In genomic region chr16:46507944-46508333, GRCm38 (mm10) we compare ENCODE assay signal across 20 mouse cellular contexts. TPM values are rescaled to one million over a fixed set of nuclear protein-coding genes. Genes with fewer than 3 reads are reported as not detected.
A peak's percentile ranks its signal among the peaks of the same experiment; 100 is the strongest.
DNase-seq lines count a peak whose midpoint lies in the region; ATAC-seq and TF ChIP-seq lines count a peak whose summit lies in the region.
"Had no signal": no experiment of that assay in that cellular context is flagged by ENCODE, and none has a peak within 500 bp of the region (broad histone marks: within the 10 kb centered on the region; RNA-seq: fewer than 3 reads in every experiment).

No protein-coding gene starts in this region.

- H3K4me2 ChIP-seq in liver, postnatal 0 days (ENCODE audit: low read depth, low read length): no peak overlapping the region
- H3K4me2 ChIP-seq in lung, embryonic 14.5 days: no peak overlapping the region
- no peak overlapping the region for H3K4me2 ChIP-seq in lung, postnatal 0 days (replicated peaks; ENCODE audit: low read depth, low read length)
- H3K4me2 ChIP-seq: embryonic facial prominence, embryonic 13.5 days; forebrain, embryonic 12.5 days; heart, embryonic 13.5 days had no signal

- TF ChIP-seq EP300 in liver, postnatal 0 days (IDR thresholded peaks at IDR 0.05; ENCODE audit: low read depth): no peak
- TF ChIP-seq EP300 in lung, postnatal 0 days (IDR thresholded peaks at IDR 0.05): peak; percentile 99

- H3K36me3 ChIP-seq in liver, adult 2 months (ENCODE audit: control insufficient read depth, insufficient read depth, low read length): no peaks in the 10 kb centered on the region
- no peaks in the 10 kb centered on the region for H3K36me3 ChIP-seq in liver, postnatal 0 days (replicated peaks; ENCODE audit: insufficient read depth, low read length)
- H3K36me3 ChIP-seq in lung, embryonic 14.5 days (ENCODE audit: insufficient read depth): no peaks in the 10 kb centered on the region
- H3K36me3 ChIP-seq in lung, postnatal 0 days (ENCODE audit: insufficient read depth, low read length): no peaks in the 10 kb centered on the region
- H3K36me3 ChIP-seq: embryonic facial prominence, embryonic 13.5 days; forebrain, embryonic 12.5 days; heart, embryonic 13.5 days had no signal

- H3K9me3 ChIP-seq in liver, postnatal 0 days (ENCODE audit: low read length): no peaks in the 10 kb centered on the region
- no peaks in the 10 kb centered on the region for H3K9me3 ChIP-seq in lung, embryonic 14.5 days (ENCODE audit: low read depth, low read length)
- no peaks in the 10 kb centered on the region for H3K9me3 ChIP-seq in lung, postnatal 0 days (ENCODE audit: low read length)
- H3K9me3 ChIP-seq: embryonic facial prominence, embryonic 13.5 days; forebrain, embryonic 12.5 days; heart, embryonic 13.5 days had no signal

- WGBS in liver, adult 2 months: 70% methylated on average over 3 of the region's 3 CpGs
- 71% methylated on average over 3 of the region's 3 CpGs for WGBS in liver, postnatal 0 days (ENCODE audit: insufficient replicate concordance)
- WGBS in lung, embryonic 14.5 days: 60% methylated on average over 3 of the region's 3 CpGs
- 64% methylated on average over 3 of the region's 3 CpGs for WGBS in lung, postnatal 0 days

- H3K79me2 ChIP-seq in liver, adult 2 months (ENCODE audit: control insufficient read depth, insufficient read depth, low read length): no peaks in the 10 kb centered on the region

- no peak overlapping the region for H3K9ac ChIP-seq in liver, adult 2 months (ENCODE audit: low read depth, low read length)
- no peak overlapping the region for H3K9ac ChIP-seq in liver, postnatal 0 days (replicated peaks)
- no peak overlapping the region for H3K9ac ChIP-seq in lung, embryonic 14.5 days
- no peak overlapping the region for H3K9ac ChIP-seq in lung, postnatal 0 days (replicated peaks; ENCODE audit: low read depth)
- H3K9ac ChIP-seq: embryonic facial prominence, embryonic 13.5 days; forebrain, embryonic 12.5 days; heart, embryonic 13.5 days had no signal

- H3K27me3 ChIP-seq in liver, adult 2 months (ENCODE audit: control insufficient read depth, insufficient read depth, low read length): no peaks in the 10 kb centered on the region
- no peaks in the 10 kb centered on the region for H3K27me3 ChIP-seq in liver, postnatal 0 days (ENCODE audit: insufficient read depth, low read length)
- no peaks in the 10 kb centered on the region for H3K27me3 ChIP-seq in lung, embryonic 14.5 days (ENCODE audit: insufficient read depth, low read length)
- H3K27me3 ChIP-seq in lung, postnatal 0 days (replicated peaks; ENCODE audit: insufficient read depth, low read length): no peaks in the 10 kb centered on the region
- H3K27me3 ChIP-seq: CH12.LX; embryonic facial prominence, embryonic 13.5 days; heart, embryonic 13.5 days had no signal

- DNase-seq in liver, adult 2 months (ENCODE audit: extremely low read depth, low read depth, low spot score): peak; percentile 71
- DNase-seq in liver, postnatal 0 days: no peak
- peak; percentile 61 for DNase-seq in lung, embryonic 14.5 days
- peak; percentile 88 for DNase-seq in lung, postnatal 0 days (ENCODE audit: low spot score)
- DNase-seq in lung, postnatal 36 days: peak; percentile 81
- DNase-seq in urinary bladder, postnatal 25 days (ENCODE audit: low spot score): no peak
- no peak for DNase-seq in spleen, adult 18-20 months
- DNase-seq: adrenal gland, postnatal 25 days; cerebellum, adult 18-20 months; cerebellum, adult 9-11 months; cerebellum, postnatal 36 days; gastrocnemius, postnatal 14 days; heart, postnatal 36 days had no signal

- no peak overlapping the region for H3K4me3 ChIP-seq in liver, adult 2 months (ENCODE audit: insufficient read depth, low read depth, low read length)
- no peak overlapping the region for H3K4me3 ChIP-seq in liver, postnatal 0 days (ENCODE audit: low read depth, low read length)
- no peak overlapping the region for H3K4me3 ChIP-seq in lung, embryonic 14.5 days (ENCODE audit: low read depth, low read length)
- H3K4me3 ChIP-seq in lung, postnatal 0 days (ENCODE audit: low read depth, low read length): no peak overlapping the region
- H3K4me3 ChIP-seq: embryonic facial prominence, embryonic 13.5 days; forebrain, embryonic 12.5 days; heart, embryonic 13.5 days had no signal

- H3K27ac ChIP-seq in liver, adult 2 months (replicated peaks; ENCODE audit: insufficient read depth, low read depth, low read length): no peak overlapping the region
- no peak overlapping the region for H3K27ac ChIP-seq in liver, postnatal 0 days (ENCODE audit: low read depth)
- peak overlapping the region; percentile 76; the same call in 1 of the 2 replicates for H3K27ac ChIP-seq in lung, embryonic 14.5 days (ENCODE audit: low read depth)
- H3K27ac ChIP-seq in lung, postnatal 0 days (ENCODE audit: low read length): peak overlapping the region; percentile 45; the same call in 1 of the 2 replicates
- H3K27ac ChIP-seq: embryonic facial prominence, embryonic 13.5 days; forebrain, embryonic 12.5 days; heart, embryonic 13.5 days had no signal

- ATAC-seq in liver, postnatal 0 days: no peak
- no peak for ATAC-seq in lung, embryonic 14.5 days (ENCODE audit: insufficient read depth)
- ATAC-seq in lung, postnatal 0 days: peak; percentile 90
- ATAC-seq: activated CD4-positive, CD25-positive, alpha-beta regulatory T cell, adult 4 months; forebrain, embryonic 16.5 days; Patski had no signal

- TF ChIP-seq POLR2A in liver, adult 2 months (IDR thresholded peaks at IDR 0.05; ENCODE audit: extremely low read depth, insufficient read depth, low read length): no peak

- no peak for TF ChIP-seq CTCF in liver, adult 2 months (IDR thresholded peaks at IDR 0.05; ENCODE audit: low read depth, low read length)
- TF ChIP-seq CTCF in liver, postnatal 0 days (IDR thresholded peaks at IDR 0.05; ENCODE audit: low read depth): no peak
- no peak for TF ChIP-seq CTCF in lung, embryonic 14.5 days (IDR thresholded peaks at IDR 0.05; ENCODE audit: low read depth)
- TF ChIP-seq CTCF in lung, postnatal 0 days (IDR thresholded peaks at IDR 0.05): no peak

- peaks cover 13% of the 10 kb centered on the region for H3K4me1 ChIP-seq in liver, adult 2 months (ENCODE audit: control insufficient read depth, insufficient read depth, low read length)
- 0 out of 2 replicates have a peak, but pooled peaks cover 2% of the 10 kb centered on the region for H3K4me1 ChIP-seq in liver, postnatal 0 days (ENCODE audit: insufficient read depth)
- no peaks in the 10 kb centered on the region for H3K4me1 ChIP-seq in lung, embryonic 14.5 days (ENCODE audit: insufficient read depth)
- no peaks in the 10 kb centered on the region for H3K4me1 ChIP-seq in lung, postnatal 0 days (ENCODE audit: insufficient read depth, low read depth, low read length)
- H3K4me1 ChIP-seq: embryonic facial prominence, embryonic 13.5 days; forebrain, embryonic 12.5 days; heart, embryonic 13.5 days had no signal

RNA-seq across cellular contexts. Expression of gene Nectin3, which starts 9.6 kb away (rescaled TPM):
- 53.1 and 53.2 TPM in 2 replicates for total RNA-seq in liver, adult 2 months (2014; rRNA removed)
- polyA plus RNA-seq in liver, adult 2 months (2012; rRNA removed): 11.1 and 11.6 TPM in 2 replicates
- polyA plus RNA-seq in liver, postnatal 0 days (2015; fragmentation: Nextera tagmentation; extraction: Ambion mirVana): 16.3 and 18.6 TPM in 2 replicates
- polyA plus RNA-seq in lung, embryonic 14.5 days (2014; fragmentation: Nextera tagmentation; extraction: Ambion mirVana): 43.8 and 44.5 TPM in 2 replicates
- 56.6 and 72.8 TPM in 2 replicates for polyA plus RNA-seq in lung, postnatal 0 days (2015; fragmentation: Nextera tagmentation; extraction: Ambion mirVana)
- total RNA-seq: CH12.LX had no signal

Comparison
In these comparisons a context has a peak if more than half of its experiments do, and no peak if none do; other contexts are left out.
1. DNase-seq: peak in liver, adult 2 months (single experiment), lung, embryonic 14.5 days (single experiment), lung, postnatal 0 days (single experiment) and lung, postnatal 36 days (single experiment); none in liver, postnatal 0 days (single experiment), urinary bladder, postnatal 25 days (single experiment) and spleen, adult 18-20 months (0 of 2).
2. H3K27ac ChIP-seq: peak in lung, embryonic 14.5 days (single experiment) and lung, postnatal 0 days (single experiment); none in liver, adult 2 months (single experiment) and liver, postnatal 0 days (single experiment).